Comparison of ENCODE assay signal across 8 mouse cellular contexts in the genomic region with DNA sequence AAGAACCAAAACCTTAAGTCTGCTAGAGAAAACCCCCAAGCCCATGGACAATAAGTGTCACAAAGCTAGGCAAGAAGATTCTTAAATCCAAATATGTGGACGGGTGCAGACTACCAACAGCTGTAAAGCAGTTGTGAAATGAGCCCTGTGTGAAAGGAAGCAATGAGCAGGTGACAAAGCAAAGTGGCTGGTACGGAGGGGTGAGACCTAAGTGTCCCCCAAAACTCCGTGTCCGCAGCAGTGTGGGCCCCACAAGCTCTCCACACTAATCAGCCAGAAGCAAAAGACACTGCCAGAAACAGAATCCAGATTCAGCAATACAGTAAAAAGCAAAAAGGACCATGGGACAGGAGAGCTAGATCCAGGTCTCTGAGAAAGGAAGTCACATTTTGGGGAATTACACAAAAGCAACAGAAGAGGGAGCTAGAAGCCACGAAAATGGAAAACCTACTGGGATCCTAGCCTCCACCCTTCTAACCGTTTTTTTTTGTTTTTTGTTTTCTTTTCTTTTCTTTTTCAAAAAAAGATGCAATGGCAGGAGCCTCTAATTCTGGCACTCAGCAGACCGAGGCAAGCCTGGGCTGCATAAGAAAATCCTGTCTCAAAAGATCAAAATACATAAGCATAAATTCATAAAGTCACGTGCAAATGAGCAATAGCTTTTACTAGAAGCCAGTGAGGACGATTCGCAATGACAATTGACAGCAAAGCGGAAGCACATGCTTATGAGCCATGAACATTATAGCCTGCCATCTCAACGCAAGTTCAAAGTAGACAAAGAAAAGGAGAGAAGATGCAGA. TPM values are rescaled to one million over a fixed set of nuclear protein-coding genes. Genes with fewer than 3 reads are reported as not detected.
DNase-seq lines count a peak whose midpoint lies in the region; ATAC-seq and TF ChIP-seq lines count a peak whose summit lies in the region.

No protein-coding gene starts in this region.

- H3K27ac ChIP-seq in ES-Bruce4 (ENCODE audit: insufficient read depth, low read length): no peak overlapping the region
- no peak overlapping the region for H3K27ac ChIP-seq in lung, postnatal 0 days (ENCODE audit: low read length)

- no peak overlapping the region for H3K4me3 ChIP-seq in ES-Bruce4 (ENCODE audit: low read depth, low read length)
- H3K4me3 ChIP-seq in lung, postnatal 0 days (ENCODE audit: low read depth, low read length): peak overlapping the region; percentile 12; the same call in 1 of the 2 replicates

- no peaks in the 10 kb centered on the region for H3K4me1 ChIP-seq in ES-Bruce4 (ENCODE audit: control insufficient read depth, insufficient read depth, low read length)
- H3K4me1 ChIP-seq in lung, postnatal 0 days (ENCODE audit: insufficient read depth, low read depth, low read length): no peaks in the 10 kb centered on the region

- no peak for ATAC-seq in lung, postnatal 0 days

- peak; percentile 1 for TF ChIP-seq CTCF in ES-Bruce4 (IDR thresholded peaks at IDR 0.05; ENCODE audit: low read depth, low read length)
- TF ChIP-seq CTCF in lung, postnatal 0 days (IDR thresholded peaks at IDR 0.05): peak; percentile 69

- no peak overlapping the region for H3K9ac ChIP-seq in ES-Bruce4 (ENCODE audit: low read depth, poor library complexity, severe bottlenecking)
- H3K9ac ChIP-seq in lung, postnatal 0 days (replicated peaks; ENCODE audit: low read depth): no peak overlapping the region

- H3K36me3 ChIP-seq in ES-Bruce4 (ENCODE audit: control insufficient read depth, insufficient read depth, low read length, poor library complexity, severe bottlenecking): no peaks in the 10 kb centered on the region
- no peaks in the 10 kb centered on the region for H3K36me3 ChIP-seq in lung, postnatal 0 days (ENCODE audit: insufficient read depth, low read length)

- H3K4me2 ChIP-seq in lung, postnatal 0 days (replicated peaks; ENCODE audit: low read depth, low read length): 0 out of 2 replicates have a peak overlapping the region, but pooled peaks have one; percentile 1

- H3K27me3 ChIP-seq in ES-Bruce4 (ENCODE audit: control insufficient read depth, insufficient read depth, low read length, poor library complexity, severe bottlenecking): no peaks in the 10 kb centered on the region
- no peaks in the 10 kb centered on the region for H3K27me3 ChIP-seq in lung, postnatal 0 days (replicated peaks; ENCODE audit: insufficient read depth, low read length)

- 33% methylated on average over 12 of the region's 12 CpGs for WGBS in lung, postnatal 0 days

- no peak for TF ChIP-seq POLR2A in ES-Bruce4 (IDR thresholded peaks at IDR 0.05; ENCODE audit: insufficient read depth, low read length)

- TF ChIP-seq EP300 in ES-Bruce4 (IDR thresholded peaks at IDR 0.05; ENCODE audit: insufficient read depth, low read depth, low read length): no peak
- TF ChIP-seq EP300 in lung, postnatal 0 days (IDR thresholded peaks at IDR 0.05): no peak

- peak; percentile 75 for DNase-seq in 416B (ENCODE audit: low read depth)
- peak; percentile 41 for DNase-seq in cerebellum, adult 8-10 months
- DNase-seq in forelimb bud, embryonic 11.5 days (ENCODE audit: low read depth, low spot score): peak; percentile 51
- peak; percentile 4 to 18 for DNase-seq in kidney, adult 8-10 months
- DNase-seq in lung, postnatal 0 days (ENCODE audit: low spot score): peak; percentile 78
- DNase-seq in retina, postnatal 1 day: peak; percentile 79
- DNase-seq in urinary bladder, postnatal 36 days (ENCODE audit: low spot score in 2 of 2): no peak

- no peaks in the 10 kb centered on the region for H3K9me3 ChIP-seq in ES-Bruce4 (replicated peaks; ENCODE audit: control insufficient read depth, insufficient read depth, low read length, poor library complexity, severe bottlenecking)
- H3K9me3 ChIP-seq in lung, postnatal 0 days (ENCODE audit: low read length): no peaks in the 10 kb centered on the region

RNA-seq across cellular contexts. Expression of a gene that starts 46.4 kb away (rescaled TPM):
- polyA plus RNA-seq in ES-Bruce4 (2011; ENCODE audit: insufficient read depth, insufficient read length, low read depth, missing spikeins): 44.5 and 63.0 TPM in 2 replicates
- 0.19 and 0.29 TPM in 2 replicates for polyA plus RNA-seq in lung, postnatal 0 days (2015; fragmentation: Nextera tagmentation; extraction: Ambion mirVana)

Comparison
In these comparisons a context has a peak if more than half of its experiments do, and no peak if none do; other contexts are left out.
1. DNase-seq: peak in 416B (single experiment), cerebellum, adult 8-10 months (single experiment), forelimb bud, embryonic 11.5 days (single experiment), kidney, adult 8-10 months (2 of 2), lung, postnatal 0 days (single experiment) and retina, postnatal 1 day (single experiment); none in urinary bladder, postnatal 36 days (0 of 2).
2. RNA of a gene that starts 46.4 kb away (polyA plus RNA-seq): 44.5 to 63.0 TPM in ES-Bruce4; 0.19 to 0.29 TPM in lung, postnatal 0 days; every median in the first group is over 10 times any median in the second.